Mouse (Mus musculus): ENCODE measurements around the gene Carnmt1.

Gene Carnmt1

DNA sequence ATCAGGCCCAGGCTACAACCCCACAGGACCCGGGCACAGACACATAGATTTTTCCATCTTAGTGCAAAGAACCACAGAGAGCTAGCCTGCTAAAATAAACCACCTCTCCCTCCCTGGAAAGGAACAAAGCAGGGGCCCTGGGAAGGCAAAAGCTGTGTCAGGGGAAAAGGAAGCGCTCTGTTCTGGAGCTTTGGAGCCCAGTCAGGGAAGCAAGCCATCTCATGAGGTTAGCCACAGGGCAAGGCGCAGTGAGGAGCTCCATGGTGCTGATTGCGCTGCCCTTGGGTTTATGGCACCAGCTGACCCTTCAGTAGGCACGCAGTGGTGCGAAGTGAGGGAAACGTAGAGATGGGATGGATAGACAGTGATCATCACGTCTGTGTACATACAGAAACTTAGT, 16.2 kb upstream of the Carnmt1 start:
- DNase-seq (ENCODE audit: low spot score): no peak

DNA sequence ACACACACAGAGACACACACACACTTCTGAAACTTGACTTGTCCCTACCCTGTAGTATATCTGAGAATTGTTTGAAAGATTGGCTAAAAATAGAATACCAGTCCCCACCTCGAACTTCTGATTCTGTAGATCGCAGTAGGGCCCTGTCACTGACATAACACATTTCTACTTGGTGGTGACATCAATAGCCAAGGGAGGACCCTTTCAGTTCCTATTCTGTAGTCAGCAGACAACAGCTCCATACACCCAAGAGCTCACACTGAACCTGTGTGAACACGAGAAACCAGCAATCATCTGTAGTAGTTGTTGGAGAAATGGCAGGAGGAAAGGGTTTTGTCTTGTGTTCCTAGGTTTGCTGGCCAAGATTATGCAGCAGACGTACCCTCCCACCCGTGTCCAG, 15.6 kb upstream of the Carnmt1 start:
- DNase-seq (ENCODE audit: low spot score): no peak

DNA sequence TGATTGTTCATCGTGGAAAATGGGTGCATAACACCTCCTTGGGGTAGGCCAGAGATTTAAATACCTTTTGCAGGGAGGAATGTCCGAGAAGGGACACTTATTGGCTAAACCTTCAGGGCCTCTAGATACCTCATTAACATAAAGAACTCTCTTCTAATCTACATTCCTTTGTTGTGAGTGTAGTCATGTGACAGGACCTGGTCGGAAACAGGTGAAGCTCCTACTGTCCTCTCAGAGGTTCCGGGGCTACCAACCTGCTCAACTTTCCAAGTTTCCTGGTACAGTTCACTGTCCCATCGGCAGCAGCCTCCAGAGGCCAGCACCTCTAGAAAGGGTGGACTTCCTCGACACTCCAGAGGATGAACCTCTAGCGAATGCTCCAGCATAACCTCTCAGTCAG, 14.6 kb upstream of the Carnmt1 start:
- no peak for DNase-seq (ENCODE audit: low spot score)

DNA sequence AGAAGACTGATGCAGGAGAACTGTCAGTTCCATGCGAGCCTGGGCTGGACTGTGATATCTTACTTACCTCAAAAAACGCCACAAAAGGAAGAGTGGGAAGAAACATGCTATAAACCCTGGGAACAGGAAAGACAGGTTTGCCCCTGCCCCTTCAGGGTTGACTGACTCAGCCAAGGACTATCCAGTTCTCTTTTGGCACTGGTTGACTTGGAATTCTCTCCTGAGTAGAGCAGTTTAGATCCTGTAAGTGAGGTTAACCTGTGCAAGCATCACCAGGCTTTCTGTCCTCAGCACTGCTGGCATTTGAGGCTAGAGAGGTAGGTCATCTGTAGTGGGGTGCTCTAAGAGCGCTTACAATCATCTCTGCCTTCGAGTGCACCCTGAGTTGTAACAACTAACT, 12.1 kb upstream of the Carnmt1 start:
- no peak for DNase-seq (ENCODE audit: low spot score)

DNA sequence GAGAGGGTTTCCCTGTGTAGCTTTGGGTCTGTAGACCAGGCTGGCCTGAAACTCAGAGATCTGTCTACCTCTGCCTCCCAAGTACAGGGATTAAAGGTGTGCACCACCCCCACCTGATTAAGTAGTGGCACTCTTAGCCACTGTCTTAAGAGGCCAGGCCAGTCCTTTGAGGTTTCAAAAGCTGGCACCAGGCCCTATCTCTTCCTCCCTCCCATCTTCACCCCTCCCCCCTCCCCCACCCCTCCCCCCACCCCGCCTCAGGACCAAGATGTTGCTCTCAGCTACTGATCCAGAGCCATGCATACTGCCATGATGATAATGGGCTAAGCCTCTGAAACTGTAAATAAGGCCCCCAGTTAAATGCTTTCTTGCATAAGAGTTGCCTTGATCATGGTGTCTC, 11.2 kb upstream of the Carnmt1 start:
- no peak for DNase-seq (ENCODE audit: low spot score)

DNA sequence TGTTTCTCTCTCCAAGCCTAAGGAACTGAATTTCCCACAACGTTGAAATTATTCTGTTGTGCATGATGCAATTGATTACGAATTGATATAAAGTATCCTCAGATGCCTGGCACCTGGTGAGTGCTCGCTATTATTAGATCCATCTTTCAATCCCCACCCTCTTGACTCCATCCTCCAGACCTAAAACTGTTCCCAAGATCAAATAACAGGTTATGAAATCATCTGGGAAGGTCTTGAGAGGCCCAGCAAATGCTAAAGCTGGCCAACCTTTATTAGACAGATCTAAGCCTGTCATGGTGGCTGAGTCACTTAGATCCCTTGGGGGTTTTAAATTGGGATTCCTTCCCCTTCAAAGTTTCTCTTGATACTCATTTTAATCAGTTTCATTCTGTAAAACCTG, 10.1 kb upstream of the Carnmt1 start:
- DNase-seq (ENCODE audit: low spot score): no peak

- no peak for DNase-seq (ENCODE audit: low spot score)
Observed at GRCm38 (mm10) chr19:18661683-18662082, 8.9 kb upstream of the Carnmt1 start.

DNA sequence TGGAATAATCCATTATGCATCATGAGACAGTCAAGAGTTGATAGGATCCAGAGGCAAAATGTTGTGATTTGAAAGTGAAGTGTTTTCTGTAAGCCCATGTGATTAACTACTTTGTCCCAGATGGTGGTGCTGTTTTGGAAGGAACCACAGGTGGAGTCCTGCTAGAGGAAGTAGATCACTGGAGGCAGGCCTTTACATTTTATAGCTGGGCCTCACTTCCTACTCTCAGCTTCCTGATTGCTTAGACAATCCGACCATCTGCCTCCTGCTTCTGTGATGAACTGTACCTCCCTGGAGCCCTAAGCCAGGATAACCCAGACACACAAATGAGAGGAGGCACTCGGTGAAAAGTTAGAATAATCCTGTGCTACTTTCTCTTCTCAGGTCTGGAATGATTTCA, 6.7 kb upstream of the Carnmt1 start:
- DNase-seq (ENCODE audit: low spot score): no peak

DNA sequence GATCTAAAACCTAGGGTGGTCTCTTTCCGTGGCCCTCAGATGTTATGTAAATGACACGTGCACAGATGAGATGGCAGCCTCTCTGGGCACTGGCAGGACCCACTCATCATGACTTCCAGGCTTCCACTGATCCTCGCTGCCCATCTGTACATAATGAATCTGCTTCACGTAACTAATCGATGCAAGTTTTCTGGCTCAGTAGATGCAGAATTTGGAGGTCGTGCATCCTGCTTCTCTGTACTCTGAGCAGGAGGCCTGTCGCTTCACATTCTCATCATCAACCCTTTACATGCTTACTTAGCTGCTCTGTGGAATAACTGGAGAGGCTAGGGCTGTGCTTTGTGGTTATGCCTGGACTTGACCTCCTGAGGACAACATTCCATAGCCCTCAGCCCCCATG, 3.6 kb upstream of the Carnmt1 start:
- no peak for DNase-seq (ENCODE audit: low spot score)

DNA sequence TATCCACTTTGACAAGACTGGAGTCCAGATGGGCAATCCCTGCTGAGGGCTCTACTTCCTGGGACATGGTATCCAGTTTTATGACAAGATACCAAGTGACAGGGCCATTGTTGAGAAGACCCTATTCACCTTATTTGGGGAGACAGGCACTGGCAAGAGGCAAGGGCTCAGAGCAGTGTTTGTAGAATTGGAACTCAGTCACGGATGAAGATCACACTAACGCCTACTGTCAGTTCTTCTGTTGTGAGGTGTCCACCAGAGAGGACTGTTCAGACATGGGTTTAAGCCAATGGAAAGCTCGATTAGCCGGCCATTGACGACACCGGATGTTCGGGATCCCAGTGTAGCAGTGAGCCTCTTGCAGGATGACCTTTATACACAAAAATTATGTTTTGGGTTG, 1.0 kb upstream of the Carnmt1 start:
- DNase-seq (ENCODE audit: low spot score): no peak

- peak; percentile 37 for DNase-seq (ENCODE audit: low spot score)
Observed at GRCm38 (mm10) chr19:18671056-18671741, 635 bp downstream of the Carnmt1 start.

DNA sequence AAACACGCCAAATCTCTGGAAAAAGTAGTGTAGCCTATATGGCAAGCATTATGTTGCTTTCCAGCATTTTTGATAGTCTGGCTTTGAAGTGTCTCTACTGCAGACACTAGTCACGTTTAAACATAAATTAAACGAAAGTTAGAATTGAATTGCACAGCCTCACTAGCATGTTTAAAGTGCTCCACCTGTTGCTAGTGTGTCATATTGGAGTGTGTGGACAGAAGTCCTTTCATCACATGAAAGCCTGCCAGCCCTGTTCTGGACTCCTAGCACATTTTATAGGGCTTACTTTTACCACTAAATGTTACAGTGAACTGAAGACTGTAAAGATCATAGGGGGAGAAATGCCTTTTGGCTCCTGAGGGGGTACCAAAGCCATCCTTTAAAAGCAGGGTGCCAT, 1.9 kb downstream of the Carnmt1 start:
- no peak for DNase-seq (ENCODE audit: low spot score)

GRCm38 (mm10) chr19:18673116-18673515, 2.6 kb downstream of the Carnmt1 start:
- no peak for DNase-seq (ENCODE audit: low spot score)

DNA sequence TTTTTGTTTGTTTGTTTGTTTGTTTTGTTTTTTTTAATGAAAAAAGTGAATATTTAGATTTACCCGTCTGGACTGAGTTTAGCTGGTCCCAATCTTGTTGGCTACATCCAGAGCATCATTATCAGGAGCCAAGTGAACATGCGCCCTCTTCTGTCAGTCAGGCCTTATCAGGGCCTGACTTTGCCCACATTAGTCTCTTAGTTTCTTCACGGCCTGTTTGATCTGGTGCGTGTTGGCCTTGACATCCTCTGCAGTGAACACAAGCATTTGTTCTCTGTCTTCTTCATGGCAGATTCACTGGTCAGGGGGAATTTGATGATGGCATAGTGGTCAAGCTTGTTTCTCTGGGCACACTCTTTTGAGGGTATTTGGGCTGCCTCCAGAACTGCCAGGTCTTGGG, 11.6 kb downstream of the Carnmt1 start:
- DNase-seq (ENCODE audit: low spot score): no peak

GRCm38 (mm10) chr19:18687556-18687955, 17.0 kb downstream of the Carnmt1 start:
- DNase-seq (ENCODE audit: low spot score): no peak

- DNase-seq (ENCODE audit: low spot score): no peak
Observed at GRCm38 (mm10) chr19:18692176-18692575, 21.6 kb downstream of the Carnmt1 start.

GRCm38 (mm10) chr19:18692768-18693167, 22.2 kb downstream of the Carnmt1 start:
- no peak for DNase-seq (ENCODE audit: low spot score)

DNA sequence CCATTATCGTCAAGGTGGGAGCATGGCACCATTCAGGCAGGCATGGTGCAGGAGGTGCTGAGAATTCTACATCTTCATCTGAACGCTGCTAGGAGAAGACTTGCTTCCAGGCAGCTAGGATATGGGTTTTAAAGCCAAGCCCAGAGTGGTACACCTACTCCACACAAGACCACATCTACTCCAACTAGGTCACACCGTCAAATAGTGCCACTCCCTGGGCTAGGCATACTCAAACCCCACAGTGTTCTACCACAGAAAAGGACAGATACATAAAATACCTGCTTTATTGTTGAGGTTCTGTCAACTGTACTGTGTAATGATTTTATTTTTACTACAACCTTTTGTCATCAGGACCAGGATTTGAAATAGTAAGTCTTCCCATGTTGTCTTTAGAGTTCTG, 24.6 kb downstream of the Carnmt1 start:
- DNase-seq (ENCODE audit: low spot score): no peak

DNA sequence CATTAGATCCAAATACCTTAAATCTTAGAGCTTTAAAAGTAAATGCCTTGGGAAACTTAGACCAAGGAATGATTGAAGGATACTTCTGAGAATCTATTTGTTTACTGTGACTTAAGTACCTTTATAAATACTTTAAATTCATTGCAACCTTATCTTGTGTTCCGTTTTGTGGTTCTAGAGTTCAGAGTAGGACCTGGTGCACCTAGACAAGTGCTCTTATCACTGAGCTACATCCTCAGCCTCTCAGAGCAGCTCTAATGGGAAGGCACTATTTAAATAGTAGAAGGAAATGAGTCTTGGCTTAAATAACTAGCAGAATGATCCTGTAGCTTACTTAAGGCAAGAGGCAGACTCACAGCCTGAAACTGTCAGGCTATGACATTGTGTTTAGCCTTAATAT, 25.0 kb downstream of the Carnmt1 start:
- no peak for DNase-seq (ENCODE audit: low spot score)

DNA sequence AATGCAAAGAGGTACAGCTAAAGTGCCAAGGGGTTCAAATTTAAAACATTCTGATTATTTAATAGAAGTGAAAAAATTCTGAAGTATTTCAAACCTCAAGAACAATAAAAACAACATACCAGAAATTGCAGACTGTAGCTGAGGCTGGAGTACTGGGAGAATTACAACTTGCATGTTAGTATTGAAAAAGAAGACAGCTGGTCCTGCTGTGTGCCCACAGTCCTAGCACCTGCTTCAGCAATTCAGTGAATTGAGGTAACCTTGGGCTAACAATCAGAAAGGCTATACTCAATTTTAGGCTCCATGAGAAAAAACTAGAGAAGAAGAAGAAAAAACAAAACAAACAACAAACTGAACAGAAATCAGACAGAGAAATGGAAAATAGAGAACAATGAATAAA, 37.5 kb downstream of the Carnmt1 start:
- DNase-seq (ENCODE audit: low spot score): no peak

GRCm38 (mm10) chr19:18710903-18711302, 40.3 kb downstream of the Carnmt1 start:
- no peak for DNase-seq (ENCODE audit: low spot score)

DNA sequence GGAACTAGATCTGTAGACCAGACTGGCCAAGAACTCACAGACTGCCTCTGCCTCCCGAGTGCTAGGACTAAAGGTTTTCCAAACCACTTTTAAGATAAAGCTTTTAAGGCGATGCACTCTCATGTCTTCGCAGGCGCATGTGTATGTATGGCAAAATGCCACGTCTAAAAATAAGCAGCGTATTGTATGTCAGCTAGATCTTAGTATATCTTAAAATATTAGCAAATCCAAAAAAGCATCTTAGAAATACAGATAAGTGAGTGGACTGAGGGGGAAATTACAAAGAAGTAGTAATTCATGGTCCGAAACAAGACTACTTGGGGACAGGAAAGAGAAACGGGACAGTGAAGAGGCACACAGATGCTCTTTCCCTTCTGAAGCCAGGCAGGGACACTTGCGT, 41.0 kb downstream of the Carnmt1 start:
- no peak for DNase-seq (ENCODE audit: low spot score)

DNA sequence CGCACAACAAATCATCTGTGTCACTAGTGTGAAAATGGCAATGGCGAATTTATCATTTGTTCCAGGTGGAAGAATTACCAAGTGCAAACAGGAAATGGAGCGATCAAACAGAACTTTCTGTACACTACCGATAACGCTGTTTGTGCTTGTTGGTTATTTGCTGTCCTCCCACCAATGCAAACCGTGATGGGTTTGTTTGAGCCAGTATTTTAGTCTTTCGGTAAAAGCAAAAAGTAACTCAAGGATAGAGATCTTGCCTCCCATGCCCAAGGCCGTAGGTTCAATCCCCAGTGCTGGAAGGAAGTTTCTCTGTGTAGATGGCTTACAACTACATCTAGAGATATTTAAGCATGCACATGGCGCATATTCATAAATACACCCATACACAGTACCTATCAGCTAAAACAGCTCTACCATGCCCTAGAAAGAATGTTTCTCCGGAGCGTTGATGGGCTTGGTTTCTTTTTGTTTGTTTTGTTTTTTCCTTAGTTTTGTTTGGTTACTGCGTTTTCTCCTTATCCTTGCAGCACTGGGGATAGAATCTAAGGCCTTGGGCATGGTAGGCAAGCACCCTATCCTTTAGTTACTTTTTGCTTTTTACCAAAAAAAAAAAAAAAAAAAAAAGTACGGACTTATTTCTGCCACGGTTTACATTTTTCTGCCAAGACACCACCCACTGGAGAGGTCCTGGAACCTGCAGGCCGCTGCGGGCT, 41.7 kb downstream of the Carnmt1 start:
- DNase-seq (ENCODE audit: low spot score): no peak

- peak; percentile 97 for DNase-seq (ENCODE audit: low spot score)
Observed at GRCm38 (mm10) chr19:18712866-18713300, 42.3 kb downstream of the Carnmt1 start, which contains the start of gene D030056L22Rik. Gene D030056L22Rik (plus strand): TSS chr19:18713193.

All from ovary, postnatal 14 days (tissue).